Mouse (Mus musculus) gastrocnemius, postnatal 36 days (tissue): Measurements from ENCODE around the gene Tmem217. TPM values are rescaled to one million over a fixed set of nuclear protein-coding genes. Genes with fewer than 3 reads are reported as not detected.
"Not testable (repeated sequence)": the region's sequence is repeated elsewhere in the genome, so short reads cannot be mapped to it uniquely, and the experiment has no call there.

Experiments
- DNase-seq, 2 experiments: peaks; one replicate each; pipeline ENCODE4 v3.0.0; 2022
- intact Hi-C: fragments of 180-260 bp; cut with DNase I; formaldehyde crosslinking; loops from one replicate; pipeline ENCODE4 v1.15.1; 2025
- total RNA-seq, 2 experiments: library from RNA; stranded (reverse); gene quantifications; 2 replicates each; pipeline ENCODE4 v1.2.3; 2021

Tmem217 gene
- total RNA-seq, 2 experiments from 2014 or later: not detected

DNA sequence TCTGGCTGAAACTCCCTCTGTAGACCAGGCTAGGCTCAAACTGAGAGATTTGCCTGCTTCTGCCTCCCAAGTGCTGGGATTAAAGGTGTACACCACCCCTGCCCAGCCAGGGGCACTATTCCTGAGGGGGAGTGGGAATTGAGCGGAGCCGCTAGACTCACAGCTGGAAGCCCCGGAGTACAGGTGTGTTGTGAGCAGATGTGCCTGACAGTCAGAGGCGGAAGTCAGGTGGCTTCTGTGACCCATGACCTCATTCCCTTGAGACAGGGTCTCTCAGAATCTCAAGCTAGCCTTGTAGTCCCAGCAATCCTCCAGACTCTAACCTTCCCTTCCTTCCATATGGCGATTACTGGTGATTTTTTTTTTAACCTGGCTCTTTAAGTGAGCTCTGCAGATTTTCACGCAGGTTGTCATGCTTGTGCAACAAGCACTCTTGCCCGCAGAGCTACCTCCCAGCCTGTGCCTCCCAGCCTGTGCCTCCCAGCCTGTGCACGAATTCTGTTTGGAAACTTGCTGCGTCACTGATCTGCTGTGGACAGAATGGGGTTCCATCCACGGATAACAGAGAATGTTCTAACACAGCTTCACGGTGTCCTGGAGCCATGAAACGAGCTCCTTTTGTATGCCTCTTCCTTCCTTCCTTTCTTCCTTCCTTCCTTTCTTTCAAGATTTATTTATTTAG, 43.1 kb downstream of the Tmem217 start:
- intact Hi-C loops: no loop called here
- no peak for DNase-seq

DNA sequence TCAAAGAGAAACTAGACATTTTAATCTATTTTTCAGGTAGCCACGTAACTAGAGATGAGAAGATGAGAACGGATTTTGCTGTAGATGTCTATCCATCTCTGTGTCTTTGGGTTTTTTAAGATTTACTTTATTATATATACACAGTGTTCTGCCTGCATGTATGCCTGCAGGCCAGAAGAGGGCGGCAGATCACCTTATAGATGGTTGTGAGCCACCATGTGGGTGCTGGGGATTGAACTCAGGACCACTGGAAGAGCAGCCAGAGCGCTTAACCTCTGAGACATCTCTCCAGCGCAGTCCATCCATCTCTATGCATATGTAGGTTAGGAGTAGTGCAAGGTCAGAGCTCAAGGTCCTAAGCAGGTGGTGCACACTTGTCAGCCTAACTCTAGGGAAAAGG, 48.5 kb downstream of the Tmem217 start:
- intact Hi-C loops: no loop called here
- no peak for DNase-seq

DNA sequence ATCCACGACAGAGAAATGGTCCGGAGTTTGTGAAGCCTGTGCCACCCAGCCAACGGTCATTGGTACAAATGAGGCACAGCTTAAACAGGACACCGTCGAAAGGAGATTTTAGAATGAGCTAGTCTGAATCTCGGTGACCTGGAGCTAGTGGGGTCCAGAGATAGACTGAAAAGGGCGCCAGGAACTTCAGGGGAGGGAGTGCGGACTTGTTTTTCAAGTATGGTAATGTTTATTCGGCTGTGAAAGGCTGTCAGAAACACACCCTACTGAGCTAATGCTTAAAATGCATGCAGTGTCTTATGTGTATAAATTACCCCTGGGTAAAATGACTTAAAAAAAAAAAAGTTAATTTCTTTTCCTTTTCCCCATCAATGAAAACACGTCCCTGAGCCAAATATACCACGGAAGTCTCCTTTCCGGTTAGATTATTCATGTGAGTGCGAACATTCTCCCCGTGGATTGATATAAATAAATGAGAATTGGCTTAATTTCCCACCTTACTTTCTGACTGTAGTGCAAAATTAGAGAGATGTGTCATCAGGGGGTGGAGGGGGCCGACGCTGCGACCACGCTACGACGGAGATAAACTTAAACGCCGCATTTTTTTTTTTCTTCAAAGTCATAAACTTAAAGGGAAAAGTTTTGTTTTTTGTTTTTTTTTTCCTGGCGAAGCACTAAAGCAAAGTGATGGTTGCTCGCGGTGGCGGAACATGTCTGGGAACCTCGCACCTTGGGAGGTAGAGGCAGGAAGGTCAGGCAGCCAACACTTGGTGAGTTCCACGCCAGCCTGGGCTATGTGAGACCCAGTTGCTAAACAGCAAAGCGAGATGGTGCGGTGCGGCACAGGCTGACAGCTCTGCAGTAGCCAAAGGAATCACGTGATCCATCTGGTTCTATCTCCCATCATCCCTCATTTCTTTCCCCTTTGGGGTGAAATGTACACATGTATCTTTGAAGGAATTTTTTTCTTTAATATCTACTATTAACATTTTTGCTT, 49.2 kb downstream of the Tmem217 start:
- DNase-seq: no peak
- intact Hi-C loops: no loop called here

DNA sequence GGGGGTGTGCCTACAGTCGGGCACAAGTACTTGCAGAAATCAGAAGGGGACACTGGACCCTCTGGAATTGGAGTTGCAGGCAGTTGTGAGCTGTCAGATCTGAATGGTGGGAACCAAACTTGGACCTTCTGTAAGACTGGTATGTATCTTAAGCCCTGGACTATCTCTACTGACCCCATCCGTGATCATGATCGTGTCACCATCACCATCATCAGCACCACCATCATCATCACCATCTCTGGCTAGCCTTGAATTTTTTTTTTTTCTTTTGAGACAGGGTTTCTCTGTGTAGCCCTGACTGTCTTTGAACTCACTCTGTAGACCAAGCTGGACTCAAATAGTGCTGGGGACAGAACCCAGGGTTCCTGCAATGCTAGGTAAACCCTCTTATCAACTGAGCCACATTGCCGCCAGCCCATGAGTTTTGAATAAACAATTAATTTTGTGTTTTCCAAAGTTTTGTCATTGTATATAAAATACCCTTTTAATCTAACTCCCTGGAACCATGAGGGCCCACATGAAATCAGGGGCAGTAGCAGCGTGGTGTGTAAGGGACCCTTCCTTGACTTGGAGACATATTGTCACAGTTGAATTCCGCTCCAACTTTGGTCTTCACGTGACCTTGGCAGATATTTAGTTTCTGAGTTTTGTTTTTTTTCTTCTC, 50.0 kb downstream of the Tmem217 start:
- no peak for DNase-seq
- intact Hi-C loops: no loop called here

DNA sequence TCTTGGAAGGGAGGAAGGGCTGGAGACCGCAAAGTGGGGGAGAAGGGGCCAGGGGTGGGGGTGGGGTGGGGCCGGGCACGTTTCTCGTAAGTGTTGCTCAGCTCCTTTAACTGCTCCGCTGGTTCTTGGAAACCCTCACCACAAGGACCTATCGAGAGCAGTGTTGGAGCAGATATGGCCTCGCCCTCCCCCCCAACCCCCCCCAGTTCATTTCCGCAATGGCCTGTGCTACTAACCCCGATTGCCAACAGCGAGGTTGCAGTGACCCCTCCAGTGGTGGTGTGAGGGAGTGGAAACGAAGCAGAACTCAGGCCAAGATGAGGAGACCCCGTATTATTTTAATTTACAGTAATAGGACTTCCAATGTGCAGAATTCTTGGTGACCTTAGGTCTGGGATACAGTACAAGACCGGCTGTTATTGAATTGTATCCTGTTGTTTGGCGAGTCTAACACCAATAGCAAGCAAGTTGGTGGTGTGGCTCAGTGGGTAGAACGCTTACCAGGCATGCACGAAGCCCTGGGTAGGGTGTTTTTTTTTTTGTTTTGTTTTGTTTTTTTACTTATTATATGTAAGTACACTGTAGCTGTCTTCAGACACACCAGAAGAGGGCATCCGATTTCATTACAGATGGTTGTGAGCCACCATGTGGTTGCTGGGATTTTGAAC, 51.2 kb downstream of the Tmem217 start:
- no peak for DNase-seq
- intact Hi-C loops: no loop called here

DNA sequence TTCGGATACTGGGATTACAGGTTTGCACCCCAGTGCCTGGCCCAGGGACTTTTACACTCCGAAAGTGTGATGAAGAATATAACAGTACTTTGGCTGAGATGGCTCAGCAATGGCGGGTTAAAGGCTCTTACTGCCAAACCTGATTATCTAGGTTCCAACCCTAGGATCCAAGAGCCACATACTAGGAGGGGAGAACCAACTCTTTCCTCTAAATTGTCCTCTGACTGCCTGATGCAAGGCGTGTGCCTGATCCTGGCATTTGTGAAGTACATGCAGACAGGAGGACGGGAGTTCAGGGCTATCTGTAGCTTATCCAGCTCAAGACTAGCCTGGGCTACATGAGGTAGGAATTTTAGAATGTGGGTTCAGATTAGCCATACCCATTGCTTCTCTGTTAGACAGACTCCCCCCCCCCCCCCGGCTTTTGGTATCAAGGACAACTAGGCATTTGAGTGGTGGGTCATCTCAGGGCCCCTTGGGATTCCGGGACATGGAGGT, 51.9 kb downstream of the Tmem217 start:
- intact Hi-C loops: no loop called here

DNA sequence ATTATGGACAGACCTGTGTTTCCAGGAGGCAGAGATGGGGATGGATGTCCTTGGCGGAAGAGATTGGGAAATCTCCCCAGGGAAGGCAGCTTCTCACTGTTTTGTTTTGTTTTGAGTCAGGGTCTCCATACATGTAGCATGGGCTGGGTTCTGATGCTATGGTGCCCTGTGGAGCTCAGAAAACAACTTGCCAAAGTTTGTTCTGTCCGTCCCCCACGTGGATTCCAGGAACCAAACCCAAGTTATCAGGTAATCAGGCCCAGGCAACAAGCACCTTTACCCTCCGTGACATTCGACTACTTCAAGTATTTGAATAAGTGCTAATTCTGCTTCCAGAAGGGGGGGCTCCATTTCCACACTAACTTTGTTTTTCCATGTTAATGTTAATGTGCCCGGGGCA, 52.7 kb downstream of the Tmem217 start:
- DNase-seq: no peak
- intact Hi-C loops: no loop called here

More for the DNA sequence above, 51.9 kb downstream of the Tmem217 start:
- DNase-seq: no peak

DNA sequence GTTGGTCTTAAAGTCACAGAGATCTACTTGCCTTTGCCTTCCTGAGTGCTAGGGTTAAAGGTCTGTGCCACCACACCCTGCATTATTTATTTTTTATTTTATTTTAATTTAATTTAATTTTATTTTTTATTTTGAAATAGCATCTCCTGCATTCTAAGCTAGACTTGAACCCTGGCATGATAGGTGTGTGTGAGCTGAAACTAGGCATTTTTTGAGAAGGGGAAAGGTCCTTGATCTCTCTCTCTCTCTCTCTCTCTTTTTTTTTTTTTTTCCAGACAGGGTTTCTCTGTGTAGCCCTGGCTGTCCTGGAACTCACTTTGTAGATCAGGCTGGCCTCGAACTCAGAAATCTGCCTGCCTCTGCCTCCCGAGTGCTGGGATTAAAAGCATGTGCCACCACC, 53.2 kb downstream of the Tmem217 start:
- DNase-seq, intact Hi-C loops: not testable (repeated sequence)

DNA sequence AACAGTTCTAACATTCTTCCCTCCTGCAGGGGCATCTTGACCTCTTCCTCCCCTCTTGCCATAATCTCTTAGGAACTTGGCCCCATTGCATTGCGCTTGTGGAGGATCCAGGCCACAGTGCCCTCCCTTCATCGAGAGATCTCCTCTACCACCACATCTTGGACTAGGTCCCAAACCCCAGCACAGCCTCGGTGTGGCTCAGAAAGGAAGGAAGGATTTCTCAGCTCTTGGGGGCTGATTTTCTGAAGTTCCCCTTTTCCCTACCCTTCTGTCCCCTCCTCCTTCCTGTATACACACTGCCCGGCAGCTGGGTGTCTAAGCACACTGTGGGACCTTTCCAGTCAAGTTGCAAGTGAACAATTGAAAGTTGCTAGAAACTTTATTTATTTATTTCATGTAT, 54.2 kb downstream of the Tmem217 start:
- no peak for DNase-seq
- intact Hi-C loops: no loop called here

DNA sequence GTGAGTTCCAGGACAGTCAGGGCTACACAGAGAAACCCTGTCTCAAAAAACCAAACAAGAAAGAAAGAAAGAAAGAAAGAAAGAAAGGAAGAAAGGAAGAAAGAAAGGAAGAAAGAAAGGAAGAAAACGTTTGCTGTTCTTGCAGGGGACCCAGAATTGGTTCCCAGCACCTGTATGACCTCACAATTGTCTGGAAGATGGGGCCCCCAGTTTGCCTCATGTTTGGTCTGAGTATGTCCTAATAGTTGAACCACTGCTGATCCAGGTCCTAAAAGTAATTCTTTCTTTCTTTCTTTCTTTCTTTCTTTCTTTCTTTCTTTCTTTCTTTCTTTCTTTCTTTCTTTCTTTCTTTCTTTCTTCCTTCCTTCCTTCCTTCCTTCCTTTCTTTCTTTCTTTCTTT, 54.7 kb downstream of the Tmem217 start:
- intact Hi-C loops, DNase-seq: not testable (repeated sequence)

DNA sequence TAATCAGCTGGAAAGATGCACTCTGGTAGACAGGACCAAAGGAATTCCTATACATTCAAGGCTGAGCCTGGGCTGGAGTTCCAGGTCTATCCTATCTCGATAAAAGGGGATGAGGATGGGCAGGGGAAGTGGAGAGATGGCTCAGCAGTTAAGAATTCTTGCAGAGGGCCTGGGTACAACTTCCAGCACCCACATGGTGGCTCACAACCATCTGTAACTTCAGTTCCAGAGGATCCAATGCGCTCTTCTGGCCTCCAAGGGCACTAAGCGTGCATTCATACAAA, 55.2 kb downstream of the Tmem217 start:
- DNase-seq: no peak
- intact Hi-C loops: no loop called here

DNA sequence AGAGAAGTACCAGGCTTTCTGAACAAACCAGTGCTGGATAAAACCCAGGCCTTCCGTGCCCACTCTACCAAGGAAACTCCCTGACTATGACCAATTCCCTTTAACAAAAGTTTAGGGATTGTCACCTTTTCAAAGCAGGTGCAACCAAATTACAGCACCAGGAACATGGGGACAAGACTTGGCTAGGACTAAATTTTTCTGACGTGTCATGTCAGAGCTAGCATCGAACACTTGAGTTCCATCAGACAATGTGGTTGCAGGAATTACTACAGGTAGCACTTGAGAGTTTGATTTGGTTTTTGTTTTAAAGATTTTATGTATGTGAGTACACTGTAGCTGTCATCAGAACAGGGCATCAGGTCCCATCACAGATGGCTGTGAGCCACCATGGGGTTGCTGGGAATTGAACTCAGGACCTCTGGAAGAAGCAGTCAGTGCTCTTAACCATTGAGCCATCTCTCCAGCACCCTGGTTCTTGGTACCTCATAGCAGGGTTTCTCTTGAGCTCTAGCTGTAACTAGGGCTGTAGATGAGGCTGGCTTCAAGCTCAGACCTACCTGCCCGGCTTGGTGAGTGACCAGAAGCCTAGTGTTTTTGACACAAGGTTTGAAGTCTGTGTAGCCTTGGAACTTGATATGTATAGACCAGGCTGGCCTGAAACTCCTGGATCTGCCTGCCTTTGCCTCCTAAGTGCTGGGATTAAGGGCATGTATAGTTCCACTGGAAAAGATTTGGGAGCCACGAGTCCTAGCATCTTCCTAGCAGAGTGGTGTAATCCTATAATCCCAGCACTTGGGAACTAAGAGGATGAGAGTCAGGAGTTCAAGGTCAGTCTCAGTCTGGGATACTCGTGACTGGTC, 55.7 kb downstream of the Tmem217 start:
- intact Hi-C loops: no loop called here
- DNase-seq: no peak

DNA sequence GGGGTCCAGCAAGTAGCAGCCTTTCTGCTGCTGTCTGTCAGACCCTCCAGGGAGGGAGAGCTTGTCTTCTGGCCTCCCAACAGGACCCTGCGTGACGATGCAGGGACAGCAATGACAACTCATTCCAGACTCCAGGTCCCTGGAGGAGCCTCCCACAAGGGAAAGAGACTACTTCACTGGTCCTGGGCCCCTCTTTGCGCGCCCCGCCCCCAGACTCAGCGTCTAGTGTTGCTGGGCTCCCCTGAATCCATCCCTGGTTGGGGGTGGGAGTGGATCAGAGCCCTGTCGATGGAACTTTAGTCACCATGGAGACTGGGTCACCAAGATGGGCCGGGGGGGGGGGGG, 57.5 kb downstream of the Tmem217 start:
- intact Hi-C loops: loop anchor here (5.0 kb wide), 1 partner anchor 37 kb away; no protein-coding TSS in a partner anchor

DNA sequence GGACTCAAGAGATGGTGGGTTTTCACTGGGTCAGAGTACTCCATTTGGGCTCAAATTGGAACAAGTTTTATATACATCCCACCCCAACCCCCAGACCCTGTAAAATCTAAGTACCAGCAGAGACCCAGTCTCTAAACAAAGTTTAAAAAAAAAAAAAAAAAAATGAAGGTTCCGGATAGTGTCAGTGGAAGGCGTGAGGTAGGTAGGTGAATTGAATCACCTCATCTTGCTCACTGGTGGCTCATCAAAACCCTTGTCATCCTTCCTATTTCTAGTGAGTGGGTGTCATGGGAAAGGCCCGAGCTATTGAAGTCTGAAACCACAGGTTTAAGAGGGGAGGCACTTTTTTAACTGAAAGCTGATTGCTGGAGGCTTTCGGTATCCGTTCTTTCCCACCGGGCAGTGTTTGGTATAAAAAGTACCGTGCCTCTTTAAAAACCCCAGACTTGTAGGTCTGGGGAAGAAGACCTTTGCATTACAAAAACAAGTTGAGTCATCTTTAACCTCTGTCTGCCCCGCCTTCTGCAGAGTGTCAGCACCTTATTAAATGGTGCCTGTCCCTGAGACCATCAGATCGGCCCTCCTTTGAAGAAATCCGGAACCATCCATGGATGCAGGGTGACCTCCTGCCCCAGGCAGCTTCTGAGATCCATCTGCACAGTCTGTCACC, 58.0 kb downstream of the Tmem217 start:
- intact Hi-C loops: loop anchor here (5.0 kb wide), 1 partner anchor 37 kb away; no protein-coding TSS in a partner anchor
- no peak for DNase-seq

More for the DNA sequence above, 57.5 kb downstream of the Tmem217 start:
- DNase-seq: no peak

DNA sequence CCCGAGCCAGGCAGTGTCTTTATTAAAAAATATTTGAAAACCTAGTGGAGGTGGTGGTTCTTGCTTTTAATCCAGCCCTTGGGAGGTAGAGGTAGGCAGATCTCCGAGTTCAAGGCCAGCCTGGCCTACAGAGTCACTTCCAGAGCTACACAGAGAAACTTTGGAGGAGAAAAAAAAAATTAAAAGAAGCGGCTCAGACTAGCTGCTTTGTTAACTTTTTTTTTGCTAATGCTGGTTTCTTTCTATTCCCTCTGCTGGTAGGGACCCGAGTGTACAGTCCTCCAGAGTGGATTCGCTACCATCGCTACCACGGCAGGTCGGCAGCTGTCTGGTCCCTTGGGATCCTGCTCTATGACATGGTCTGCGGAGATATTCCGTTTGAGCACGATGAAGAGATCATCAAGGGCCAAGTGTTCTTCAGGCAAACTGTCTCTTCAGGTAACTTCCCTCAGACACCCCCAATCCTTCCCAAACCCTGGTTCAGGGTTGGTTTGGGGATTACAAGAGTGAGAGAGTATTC, 58.7 kb downstream of the Tmem217 start:
- DNase-seq: no peak
- intact Hi-C loops: loop anchor here (5.0 kb wide), 1 partner anchor 36 kb away; no protein-coding TSS in a partner anchor

DNA sequence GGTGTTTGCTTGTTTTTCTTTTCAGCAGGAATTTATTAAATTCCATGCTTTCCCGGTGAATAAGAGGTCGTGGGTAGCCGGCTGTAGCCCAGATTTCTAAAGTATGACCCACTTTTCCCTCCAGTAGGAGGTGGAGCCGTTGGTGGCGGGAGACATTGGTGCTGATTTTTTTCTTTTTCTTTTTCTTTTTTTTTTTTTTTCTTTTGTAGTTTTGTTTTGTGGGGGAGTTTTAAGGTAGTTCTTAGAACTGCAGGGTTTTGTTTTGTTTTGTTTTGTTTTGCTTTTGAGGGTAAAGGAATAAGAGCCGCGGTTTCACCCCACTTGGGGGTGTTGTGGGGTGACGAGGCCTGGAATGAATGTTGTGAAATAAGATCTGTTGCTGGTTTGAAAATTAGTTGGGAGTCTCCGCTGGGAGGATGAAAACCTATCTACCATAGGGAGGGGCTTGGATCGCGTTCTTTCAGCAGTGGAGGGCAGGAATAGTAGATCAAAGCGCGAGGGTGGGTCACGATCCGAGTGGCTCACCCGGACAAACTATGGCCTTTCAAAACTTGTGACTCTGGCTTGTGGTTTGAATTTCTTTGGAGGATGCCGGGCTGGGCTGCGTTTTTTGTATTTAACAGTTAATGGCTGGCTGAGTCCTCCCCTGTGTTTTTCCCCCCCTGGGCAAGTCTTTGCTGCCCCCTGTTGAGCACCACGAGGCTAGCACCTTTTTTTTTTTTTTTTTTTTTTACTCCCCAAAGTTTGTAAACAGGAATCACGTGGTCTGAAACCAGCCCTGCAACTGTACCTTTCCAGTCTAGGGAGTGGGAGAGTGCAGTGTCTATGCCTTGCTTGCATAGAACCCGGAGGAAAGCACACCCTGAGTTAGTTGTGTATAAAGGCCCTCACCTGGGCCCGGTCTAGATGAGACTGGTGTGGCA, 59.7 kb downstream of the Tmem217 start:
- intact Hi-C loops: loop anchor here (1.0 to 5.0 kb wide), 2 partner anchors 35 to 95 kb away; no protein-coding TSS in a partner anchor
- DNase-seq: peak; percentile 51 to 64

DNA sequence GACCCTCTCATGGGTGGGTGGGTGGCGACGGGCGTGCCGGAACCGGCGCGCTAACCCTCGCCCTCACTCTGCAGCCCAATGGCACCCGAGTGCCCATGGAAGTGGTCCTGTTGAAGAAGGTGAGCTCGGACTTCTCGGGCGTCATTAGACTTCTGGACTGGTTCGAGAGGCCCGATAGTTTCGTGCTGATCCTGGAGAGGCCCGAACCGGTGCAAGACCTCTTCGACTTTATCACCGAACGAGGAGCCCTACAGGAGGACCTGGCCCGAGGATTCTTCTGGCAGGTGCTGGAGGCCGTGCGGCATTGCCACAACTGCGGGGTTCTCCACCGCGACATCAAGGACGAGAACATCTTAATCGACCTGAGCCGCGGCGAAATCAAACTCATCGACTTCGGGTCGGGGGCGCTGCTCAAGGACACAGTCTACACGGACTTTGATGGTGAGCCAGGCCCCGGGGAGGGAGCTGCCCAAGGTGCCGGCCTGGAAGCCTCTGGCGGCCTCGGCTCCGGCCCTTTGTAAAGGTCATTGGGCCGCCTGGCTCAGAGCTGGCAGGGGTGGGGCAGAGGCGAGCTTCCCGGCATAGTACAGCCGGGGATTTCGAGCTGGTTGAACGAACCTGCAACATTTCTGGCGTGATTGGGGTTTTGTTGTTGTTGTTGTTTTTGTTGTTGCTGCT, 60.5 kb downstream of the Tmem217 start:
- intact Hi-C loops: loop anchor here (1.0 to 5.0 kb wide), 2 partner anchors 34 to 94 kb away; no protein-coding TSS in a partner anchor
- peak; percentile 64 for DNase-seq
